Mouse (Mus musculus) layer of hippocampus, postnatal 36 days (tissue): Measurements from ENCODE around the gene Olfr136. TPM values are rescaled to one million over a fixed set of nuclear protein-coding genes. Genes with fewer than 3 reads are reported as not detected.

Experiments used
- DNase-seq, 2 experiments: peaks; one replicate each; pipeline ENCODE4 v3.0.0; 2022
- total RNA-seq, 2 experiments: library from RNA; stranded (reverse); gene quantifications; 2 replicates each; pipeline ENCODE4 v1.2.3; 2021

The Olfr136 gene
- not detected for total RNA-seq

GRCm38 (mm10) chr17:38329531-38329930, at the start of gene Olfr136:
TSS of gene Olfr136 (plus strand) at chr17:38329831.
- no peak for DNase-seq

GRCm38 (mm10) chr17:38307470-38307869, 22.2 kb upstream of the Olfr136 start, which contains the start of gene Olfr137:
TSS of gene Olfr137 (minus strand) at chr17:38307570.
- no peak for DNase-seq

Other genes with a start within 250 kb of the Olfr136 start
- gene Olfr131, start 241.1 kb upstream of the Olfr136 start, total RNA-seq, result not detected
- not detected for gene Olfr132, start 195.3 kb upstream of the Olfr136 start, total RNA-seq
- not detected for gene Olfr133, start 184.6 kb upstream of the Olfr136 start, total RNA-seq
- gene Olfr134, start 158.4 kb upstream of the Olfr136 start, total RNA-seq, result not detected
- gene Olfr135, start 125.5 kb upstream of the Olfr136 start, total RNA-seq, result not detected
- not detected for gene Olfr138, start 68.8 kb upstream of the Olfr136 start, total RNA-seq
- gene Olfr137, start 22.3 kb upstream of the Olfr136 start, total RNA-seq, result not detected
- not detected for gene Esp36, start 90.4 kb downstream of the Olfr136 start, total RNA-seq
- not detected for gene Esp34, start 224.4 kb downstream of the Olfr136 start, total RNA-seq